Mouse (Mus musculus): ENCODE results near the gene Olfr1427.

GRCm38 (mm10) chr19:12134289-12134688, 31.2 kb upstream of the Olfr1427 start:
- TF ChIP-seq CTCF (IDR thresholded peaks at IDR 0.05; ENCODE audit: low read depth, low read length) (no peak), POLR2A (IDR thresholded peaks at IDR 0.05; ENCODE audit: extremely low read depth, insufficient read depth, low read length) (no peak)
